Mouse (Mus musculus): Measurements from ENCODE around the gene Iqcm.

GRCm38 (mm10) chr8:75406489-75406888, 42.0 kb upstream of the Iqcm start, which contains the start of gene Gm10358:
- no peak for TF ChIP-seq POLR2A (IDR thresholded peaks at IDR 0.05; ENCODE audit: insufficient read length, low read depth)
- no peak for TF ChIP-seq USF1 (IDR thresholded peaks at IDR 0.05; ENCODE audit: low read depth)
- TF ChIP-seq TCF3 (IDR thresholded peaks at IDR 0.05; ENCODE audit: insufficient read length, low read depth) = no peak
- TF ChIP-seq MYOD1 (IDR thresholded peaks at IDR 0.05; ENCODE audit: control insufficient read depth in 1 of 3, insufficient read length in 2 of 3, low read depth in 2 of 3) = no peak
- TF ChIP-seq CEBPB (IDR thresholded peaks at IDR 0.05; ENCODE audit: insufficient read depth, poor library complexity, severe bottlenecking) = no peak
- TF ChIP-seq E2F4 (IDR thresholded peaks at IDR 0.05; ENCODE audit: insufficient read depth) = no peak
- TF ChIP-seq MYOG (IDR thresholded peaks at IDR 0.05; ENCODE audit: control insufficient read depth in 1 of 3, insufficient read depth in 1 of 3, insufficient read length in 2 of 3, low read depth in 2 of 3) = no peak
- no peak for TF ChIP-seq MAX (IDR thresholded peaks at IDR 0.05; ENCODE audit: low read depth)
